Comparison of ENCODE assay signal across 14 mouse cellular contexts in genomic region chr8:94841183-94841582, GRCm38 (mm10). TPM values are rescaled to one million over a fixed set of nuclear protein-coding genes. Genes with fewer than 3 reads are reported as not detected.
"Had no signal": no experiment of that assay in that cellular context is flagged by ENCODE, and none has a peak within 500 bp of the region (broad histone marks: within the 10 kb centered on the region; RNA-seq: fewer than 3 reads in every experiment).

No protein-coding gene starts in this region.

- H3K4me2 ChIP-seq: liver, embryonic 12.5 days; neural tube, embryonic 12.5 days had no signal

- H3K27ac ChIP-seq: limb, embryonic 10.5 days; liver, embryonic 12.5 days; neural tube, embryonic 12.5 days had no signal

- DNase-seq: kidney, adult 18-20 months; kidney, postnatal 14 days; lung, postnatal 36 days; midbrain, embryonic 14.5 days; thymus, adult 2 months; thymus, postnatal 25 days had no signal

- H3K27me3 ChIP-seq: liver, embryonic 12.5 days; neural tube, embryonic 12.5 days had no signal

- H3K9ac ChIP-seq: liver, embryonic 12.5 days; neural tube, embryonic 12.5 days had no signal

- H3K9me3 ChIP-seq: limb, embryonic 10.5 days; liver, embryonic 12.5 days; neural tube, embryonic 12.5 days had no signal

- ATAC-seq: liver, embryonic 12.5 days had no signal

- H3K4me3 ChIP-seq: limb, embryonic 10.5 days; liver, embryonic 12.5 days; neural tube, embryonic 12.5 days had no signal

RNA-seq across cellular contexts. Expression of gene Ccl17, which starts 30.9 kb away (rescaled TPM):
- total RNA-seq: monocyte, adult 5-6 weeks; neutrophil, adult 5-6 weeks had no signal
- polyA plus RNA-seq: kidney, embryonic 14.5 days; limb, embryonic 10.5 days; liver, embryonic 16.5 days; lung, embryonic 16.5 days; midbrain, embryonic 14.5 days; neural tube, embryonic 12.5 days had no signal
